Mouse (Mus musculus): ENCODE data around the gene Gmppb. TPM values are rescaled to one million over a fixed set of nuclear protein-coding genes. Genes with fewer than 3 reads are reported as not detected.

Gmppb gene
- total RNA-seq, 2 experiments from 2014 or later: 11.7 to 43.7 TPM

DNA sequence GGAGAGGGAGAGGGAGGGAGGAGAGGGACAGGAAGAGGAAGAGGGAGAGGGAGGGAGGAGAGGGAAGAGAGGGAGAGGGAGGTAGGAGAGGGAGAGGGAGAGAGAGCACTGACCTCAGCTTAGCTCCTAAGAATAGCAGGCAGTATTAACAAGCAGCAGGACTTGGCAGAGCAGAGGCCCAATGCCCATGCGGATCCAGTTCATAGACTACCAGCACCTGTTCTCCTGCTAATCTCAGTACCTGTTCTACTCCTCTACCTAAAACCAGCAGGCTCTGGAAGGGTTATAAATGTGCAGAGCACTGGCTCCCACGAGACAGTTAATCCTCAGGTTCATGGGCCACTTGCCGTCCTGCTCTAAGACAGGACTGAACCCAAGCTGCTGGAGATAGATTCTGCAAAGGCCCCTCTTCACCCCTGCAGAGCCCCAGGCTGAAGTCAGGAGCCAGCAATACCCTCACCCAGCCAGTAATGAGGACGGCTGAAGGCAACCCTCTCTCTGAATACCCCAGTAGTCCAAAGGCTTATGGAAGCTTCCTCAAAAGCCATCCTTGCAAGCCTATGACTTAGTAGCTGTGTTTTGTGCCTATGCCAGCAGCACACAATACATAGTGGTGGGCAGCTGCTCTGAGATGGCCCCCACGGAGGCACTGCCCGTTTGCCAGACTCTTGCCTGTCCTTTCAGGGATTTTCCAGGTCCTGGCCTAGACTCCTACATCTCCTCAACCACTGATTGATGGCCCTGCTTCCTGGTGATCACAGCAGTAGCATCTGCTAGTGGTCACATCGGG lies 24.3 kb downstream of the Gmppb start:
- ATAC-seq (replicated peaks; ENCODE audit: poor library complexity): no peak

DNA sequence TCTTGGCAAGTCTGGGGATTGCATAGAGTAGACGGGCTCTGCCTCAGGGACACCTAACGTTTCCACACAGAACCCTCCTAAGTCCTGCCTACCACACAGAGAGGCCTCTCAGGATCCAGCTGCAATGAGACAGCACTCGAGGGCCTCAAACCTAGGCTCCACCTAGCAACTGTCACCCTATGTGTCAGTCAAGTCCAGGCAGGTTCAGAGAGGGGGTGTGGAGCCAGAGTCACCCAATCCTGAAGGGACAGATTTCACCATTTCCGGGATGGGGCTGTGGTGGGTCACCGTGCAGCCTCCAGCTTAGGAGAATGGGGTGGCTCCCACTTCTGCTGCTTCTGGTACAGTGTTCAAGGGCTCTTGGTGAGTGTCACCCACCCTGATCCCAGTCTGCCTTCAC lies 31.1 kb downstream of the Gmppb start, which contains the start of gene Mst1:
Gene Mst1, plus strand, starts transcription at position 269 of the 400 bp plus-strand sequence.
- ATAC-seq (replicated peaks; ENCODE audit: poor library complexity): peak; percentile 29

DNA sequence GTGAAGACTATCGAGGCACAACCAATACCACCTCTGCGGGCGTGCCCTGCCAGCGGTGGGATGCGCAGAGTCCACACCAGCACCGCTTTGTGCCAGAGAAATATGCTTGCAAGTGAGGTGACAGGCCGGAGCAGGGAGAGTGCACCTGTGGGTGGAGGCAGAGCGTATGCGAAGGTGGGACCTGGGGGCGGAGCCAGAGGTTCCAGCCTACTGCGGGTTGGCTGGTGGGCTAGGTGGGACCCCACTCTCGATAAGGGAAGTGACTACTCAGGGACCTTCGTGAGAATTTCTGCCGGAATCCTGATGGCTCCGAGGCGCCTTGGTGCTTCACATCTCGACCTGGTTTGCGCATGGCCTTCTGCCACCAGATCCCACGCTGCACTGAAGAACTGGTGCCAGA lies 33.5 kb downstream of the Gmppb start:
- no peak for ATAC-seq (replicated peaks; ENCODE audit: poor library complexity)

DNA sequence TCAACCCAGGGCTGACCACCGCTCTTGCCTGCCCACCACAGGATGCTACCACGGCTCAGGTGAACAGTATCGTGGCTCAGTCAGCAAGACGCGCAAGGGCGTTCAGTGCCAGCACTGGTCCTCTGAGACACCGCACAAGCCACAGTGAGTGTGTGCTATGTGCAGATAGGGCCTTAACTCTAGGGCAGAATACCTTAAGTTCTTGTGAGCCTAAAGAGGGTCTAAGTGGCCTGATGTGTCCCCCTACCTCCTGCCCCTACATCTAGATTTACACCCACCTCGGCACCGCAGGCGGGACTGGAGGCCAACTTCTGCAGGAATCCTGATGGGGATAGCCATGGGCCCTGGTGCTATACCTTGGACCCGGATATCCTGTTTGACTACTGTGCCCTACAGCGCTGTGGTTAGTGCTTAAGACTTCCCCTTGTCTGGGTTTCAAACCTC lies 34.0 kb downstream of the Gmppb start, which contains the start of gene Rnf123:
Gene Rnf123, minus strand, starts transcription at position 359 of the 444 bp plus-strand sequence.
- peak; percentile 52 for ATAC-seq (replicated peaks; ENCODE audit: poor library complexity)

DNA sequence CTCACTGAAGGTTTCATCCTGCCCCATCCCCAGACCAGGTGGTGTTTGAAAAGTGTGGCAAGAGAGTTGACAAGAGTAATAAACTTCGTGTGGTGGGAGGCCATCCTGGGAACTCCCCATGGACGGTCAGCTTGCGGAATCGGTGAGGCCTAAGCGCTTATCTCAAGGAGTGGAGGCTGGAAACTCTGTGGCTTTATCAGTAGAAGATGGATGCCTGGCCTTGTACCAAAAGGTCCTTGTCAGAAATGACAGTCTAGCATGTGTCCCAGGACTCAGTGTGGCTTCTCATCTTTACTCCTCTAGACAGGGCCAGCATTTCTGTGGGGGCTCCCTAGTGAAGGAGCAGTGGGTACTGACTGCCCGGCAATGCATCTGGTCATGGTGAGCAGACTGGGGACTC lies 34.5 kb downstream of the Gmppb start:
- ATAC-seq (replicated peaks; ENCODE audit: poor library complexity): 0 out of 2 replicates have a peak, but pooled peaks have one; percentile 6

DNA sequence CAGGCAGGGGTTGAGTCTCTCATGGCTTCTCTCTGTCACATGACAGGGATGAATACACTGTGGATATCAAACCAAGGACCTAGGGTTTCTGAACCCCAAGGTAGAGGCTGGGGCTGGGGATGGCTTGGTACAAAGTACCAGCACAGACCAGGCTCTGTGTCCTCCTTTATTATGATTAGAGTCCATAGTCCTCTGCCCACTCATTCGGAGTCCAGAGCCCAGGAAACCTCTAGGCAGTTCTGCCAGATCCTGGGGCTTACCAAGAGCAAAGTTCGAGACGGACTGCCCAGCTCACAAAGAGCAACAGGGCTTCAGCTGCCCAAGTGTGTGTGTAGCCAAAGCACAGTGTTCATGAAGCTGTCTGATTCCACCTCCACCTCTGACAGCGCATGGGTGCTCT lies 36.2 kb downstream of the Gmppb start:
- no peak for ATAC-seq (replicated peaks; ENCODE audit: poor library complexity)

DNA sequence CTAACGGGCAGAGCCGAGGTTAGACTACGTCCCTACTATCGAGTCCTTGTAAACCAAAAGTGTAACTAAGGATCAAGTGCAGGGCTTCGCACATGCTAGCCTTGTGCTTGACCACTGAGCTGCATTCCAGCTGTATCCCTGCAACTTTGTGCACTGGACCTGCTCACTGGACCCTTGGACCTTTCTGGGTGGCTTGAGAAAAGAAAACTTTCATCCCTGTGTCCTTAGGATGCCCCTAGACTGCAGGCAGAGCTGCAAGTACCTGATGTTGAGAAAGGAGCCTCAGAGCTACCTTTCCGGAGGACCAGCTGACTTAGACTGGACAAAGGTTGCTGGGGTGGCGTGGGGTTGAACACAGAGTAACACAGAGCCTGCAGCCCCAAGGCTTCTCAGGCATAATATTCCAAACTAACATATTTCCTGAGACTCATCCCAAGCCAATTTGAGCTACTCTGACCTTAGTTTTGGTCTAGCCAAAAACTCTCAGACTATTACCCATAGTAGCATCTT lies 41.6 kb downstream of the Gmppb start:
- ATAC-seq (replicated peaks; ENCODE audit: poor library complexity): no peak

DNA sequence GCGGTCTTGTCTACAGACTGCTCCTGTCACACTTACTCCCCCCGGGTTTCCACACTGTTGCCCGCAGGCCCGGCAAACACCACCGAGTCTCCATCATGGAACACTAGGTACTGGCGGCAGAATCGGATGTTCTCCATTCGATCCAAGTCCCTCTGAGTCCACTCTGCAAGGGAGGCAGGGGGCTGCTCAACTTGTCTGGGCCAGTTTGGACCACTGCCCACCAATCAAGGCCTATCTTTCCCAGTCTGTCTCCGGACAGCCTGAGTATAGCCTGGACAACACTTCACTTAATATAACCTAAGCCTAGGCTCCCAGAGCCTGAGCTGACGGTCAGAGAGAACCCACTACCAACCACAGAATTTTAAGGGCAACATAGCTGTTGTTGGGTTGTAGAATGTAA lies 44.5 kb downstream of the Gmppb start:
- no peak for ATAC-seq (replicated peaks; ENCODE audit: poor library complexity)

DNA sequence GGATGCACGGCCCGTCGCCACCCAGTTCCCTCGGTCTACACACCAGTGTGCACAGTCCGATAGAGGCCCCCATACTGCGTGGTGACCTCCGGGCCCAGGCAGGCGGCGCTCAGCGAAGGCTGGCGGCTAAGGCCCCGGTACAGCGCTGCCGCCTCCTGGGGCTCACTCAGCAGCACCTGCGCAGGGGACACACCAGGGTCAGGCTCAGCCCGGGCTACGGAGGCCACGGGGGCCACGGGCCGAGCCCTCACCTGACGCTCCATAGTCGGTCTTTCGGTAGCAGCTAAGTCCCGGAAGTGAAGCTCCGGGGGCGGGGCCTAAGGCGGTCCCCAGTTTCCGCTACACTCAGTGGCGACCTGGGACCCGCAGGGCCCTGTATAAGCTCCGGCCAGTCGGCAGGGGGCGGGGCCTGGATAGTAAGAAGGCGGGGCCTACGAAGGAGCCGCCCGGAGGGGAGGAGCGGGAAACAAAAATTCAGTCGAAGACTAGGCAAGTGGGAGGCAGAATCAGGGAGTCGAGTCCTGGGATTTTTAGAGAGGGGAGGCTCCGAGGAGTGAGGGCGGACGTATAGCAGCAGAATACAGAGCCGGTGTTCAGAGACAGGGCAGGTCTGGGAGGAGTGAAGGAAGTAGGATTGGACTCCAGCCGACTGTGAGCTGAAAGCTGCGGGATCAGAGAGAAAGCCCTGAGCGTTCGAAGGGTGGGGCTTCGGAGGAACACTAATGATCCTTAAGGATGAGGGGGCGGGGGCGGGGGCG lies 45.3 kb downstream of the Gmppb start, which contains the start of gene Apeh:
Gene Apeh, minus strand, starts transcription at position 423 of the 758 bp plus-strand sequence.
- ATAC-seq (replicated peaks; ENCODE audit: poor library complexity): peak; percentile 79

DNA sequence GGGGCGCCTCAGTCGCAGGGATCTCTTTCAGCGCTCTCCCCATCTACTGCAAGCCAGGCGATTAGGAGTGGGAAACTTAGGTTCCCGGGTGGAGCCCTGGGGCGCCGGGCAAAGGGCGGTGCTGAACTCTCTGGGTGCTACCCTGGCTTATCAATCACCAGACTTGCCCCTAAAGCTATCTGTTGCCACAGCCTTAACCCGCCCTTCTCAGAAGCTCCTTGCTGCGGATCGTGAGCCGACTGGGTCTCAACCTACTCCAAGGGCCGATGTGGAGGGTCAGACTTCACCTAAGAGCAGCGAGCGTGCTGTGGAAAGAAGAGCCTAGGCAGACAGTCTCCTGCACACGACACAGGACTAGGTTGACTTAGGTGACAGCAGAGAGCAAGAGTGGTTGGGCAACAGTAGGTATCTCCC lies 46.0 kb downstream of the Gmppb start:
- peak; percentile 72 for ATAC-seq (replicated peaks; ENCODE audit: poor library complexity)

DNA sequence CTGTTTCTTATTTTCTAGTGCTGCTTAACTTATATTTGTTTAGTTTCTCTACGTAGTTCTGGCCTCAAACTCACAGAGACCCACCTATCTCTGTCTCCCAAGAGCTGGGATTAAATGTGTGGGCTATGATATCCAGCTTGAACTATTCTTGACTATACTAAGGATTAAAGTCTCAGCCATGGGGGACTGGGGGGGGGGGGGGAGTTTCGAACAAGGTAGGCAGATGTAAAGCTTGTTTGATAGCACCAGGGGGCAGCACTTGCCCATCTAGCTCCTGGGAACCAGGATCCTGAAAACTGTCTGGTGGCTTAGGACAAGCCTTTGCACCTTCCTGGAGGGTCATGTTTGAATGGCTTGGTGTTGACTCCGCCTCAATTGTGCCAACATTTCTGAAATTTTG lies 46.5 kb downstream of the Gmppb start:
- ATAC-seq (replicated peaks; ENCODE audit: poor library complexity): peak; percentile 42

DNA sequence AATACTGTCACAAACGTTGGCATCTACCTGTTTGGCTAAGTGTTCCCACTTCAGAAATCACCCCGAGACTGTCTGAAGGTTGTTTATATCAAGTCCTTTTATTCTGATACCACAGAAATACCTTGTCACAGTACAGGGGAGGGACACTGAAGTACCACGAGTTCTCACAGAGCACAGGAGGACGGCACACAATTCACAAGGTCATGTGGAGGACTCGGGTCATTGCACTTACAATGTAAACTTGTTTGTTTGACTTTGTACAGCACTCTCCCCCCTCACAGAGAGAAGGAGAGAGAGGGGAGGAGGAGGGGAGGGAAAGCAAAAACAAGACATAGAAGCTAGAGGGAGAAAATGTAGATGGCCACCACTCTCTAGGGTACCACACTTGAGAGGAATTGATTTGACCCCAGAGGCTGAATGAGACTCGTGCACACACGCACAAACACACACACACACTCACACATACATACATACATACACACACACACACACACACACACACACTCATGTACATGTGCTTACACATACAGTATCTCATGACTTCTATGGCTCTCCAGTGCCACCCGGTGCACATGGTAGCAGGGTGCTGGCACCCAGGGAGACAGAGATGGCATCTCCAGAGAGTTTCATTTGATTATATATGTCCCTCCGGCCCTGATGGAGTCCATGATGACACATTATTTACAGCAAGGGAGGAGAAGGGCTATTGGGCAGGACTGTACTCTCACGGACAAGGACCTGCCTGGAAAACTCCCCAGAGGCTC lies 47.1 kb downstream of the Gmppb start:
- no peak; the same call in 1 of the 2 replicates for ATAC-seq (replicated peaks; ENCODE audit: poor library complexity)

DNA sequence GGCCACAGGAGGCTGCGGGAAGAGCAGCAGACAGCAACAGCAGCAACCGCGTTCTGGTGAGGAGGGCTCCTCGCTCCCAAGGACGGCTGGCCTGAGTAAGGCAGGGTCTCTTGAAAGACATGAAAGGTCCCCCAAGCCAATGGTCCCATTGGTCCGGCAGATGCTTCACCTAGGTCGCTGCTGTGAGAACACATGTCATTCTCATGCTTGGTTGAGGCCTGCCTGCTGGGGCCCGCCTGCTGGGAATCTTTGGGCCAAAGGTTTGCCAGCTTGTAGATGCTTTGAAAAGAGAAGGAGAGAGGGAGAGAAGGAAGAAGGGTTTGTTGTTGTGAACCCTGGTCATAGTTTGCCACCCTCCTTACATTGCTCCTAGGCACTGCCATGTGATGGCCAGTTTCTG lies 50.6 kb downstream of the Gmppb start:
- no peak for ATAC-seq (replicated peaks; ENCODE audit: poor library complexity)

Other genes with a start within 250 kb of the Gmppb start
- gene Rbm6, start 176.0 kb upstream of the Gmppb start, total RNA-seq (2015): 74.5 and 80.7 TPM in 2 replicates
- 131 and 179 TPM in 2 replicates for gene Rbm6, start 176.0 kb upstream of the Gmppb start, total RNA-seq (2017)
- 5.3 and 5.9 TPM in 2 replicates for gene Mon1a, start 161.1 kb upstream of the Gmppb start, total RNA-seq (2015)
- 16.6 and 18.4 TPM in 2 replicates for gene Mon1a, start 161.1 kb upstream of the Gmppb start, total RNA-seq (2017)
- 0.22 TPM in 1 of 2 replicates, not detected in the other for gene Mst1r, start 142.4 kb upstream of the Gmppb start, total RNA-seq (2015)
- 0.07 TPM in 1 of 2 replicates, not detected in the other for gene Mst1r, start 142.4 kb upstream of the Gmppb start, total RNA-seq (2017)
- gene Actl11, start 120.8 kb upstream of the Gmppb start, total RNA-seq (2015): 0.05 TPM in 1 of 2 replicates, not detected in the other
- gene Actl11, start 120.8 kb upstream of the Gmppb start, total RNA-seq (2017): not detected in 2 replicates
- gene Camkv, start 113.6 kb upstream of the Gmppb start, total RNA-seq (2015): not detected in 2 replicates
- 0.20 TPM in 1 of 2 replicates, not detected in the other for gene Camkv, start 113.6 kb upstream of the Gmppb start, total RNA-seq (2017)
- 10.1 and 11.3 TPM in 2 replicates for gene Traip, start 99.1 kb upstream of the Gmppb start, total RNA-seq (2015)
- 22.7 and 32.7 TPM in 2 replicates for gene Traip, start 99.1 kb upstream of the Gmppb start, total RNA-seq (2017)
- gene Uba7, start 73.7 kb upstream of the Gmppb start, total RNA-seq (2015): 29.6 and 34.4 TPM in 2 replicates
- gene Uba7, start 73.7 kb upstream of the Gmppb start, total RNA-seq (2017): 30.1 and 34.7 TPM in 2 replicates
- gene Gm20661, start 66.2 kb upstream of the Gmppb start, total RNA-seq (2015): 0.49 TPM in 1 of 2 replicates, not detected in the other
- not detected in 2 replicates for gene Gm20661, start 66.2 kb upstream of the Gmppb start, total RNA-seq (2017)
- gene Inka1, start 63.4 kb upstream of the Gmppb start, total RNA-seq (2015): 13.7 and 23.2 TPM in 2 replicates
- gene Inka1, start 63.4 kb upstream of the Gmppb start, total RNA-seq (2017): 18.2 and 22.6 TPM in 2 replicates
- 0.35 and 0.61 TPM in 2 replicates for gene Cdhr4, start 56.7 kb upstream of the Gmppb start, total RNA-seq (2015)
- gene Cdhr4, start 56.7 kb upstream of the Gmppb start, total RNA-seq (2017): not detected in 2 replicates
- not detected in 2 replicates for gene Gm20662, start 52.9 kb upstream of the Gmppb start, total RNA-seq (2015)
- 1.9 TPM in 1 of 2 replicates, not detected in the other for gene Gm20662, start 52.9 kb upstream of the Gmppb start, total RNA-seq (2017)
- 12.5 and 19.1 TPM in 2 replicates for gene Ip6k1, start 46.7 kb upstream of the Gmppb start, total RNA-seq (2015)
- gene Ip6k1, start 46.7 kb upstream of the Gmppb start, total RNA-seq (2017): 22.8 and 35.4 TPM in 2 replicates
- 1.3 TPM in 2 replicates for gene Amigo3, start 3.9 kb downstream of the Gmppb start, total RNA-seq (2015)
- gene Amigo3, start 3.9 kb downstream of the Gmppb start, total RNA-seq (2017): 2.0 and 2.6 TPM in 2 replicates
- gene Mst1, start 31.2 kb downstream of the Gmppb start, total RNA-seq (2015): 0.46 and 3.1 TPM in 2 replicates
- gene Mst1, start 31.2 kb downstream of the Gmppb start, total RNA-seq (2017): 0.37 and 0.74 TPM in 2 replicates
- 34.5 and 35.8 TPM in 2 replicates for gene Rnf123, start 34.1 kb downstream of the Gmppb start, total RNA-seq (2015)
- gene Rnf123, start 34.1 kb downstream of the Gmppb start, total RNA-seq (2017): 18.8 and 34.8 TPM in 2 replicates
- 45.9 and 64.3 TPM in 2 replicates for gene Apeh, start 45.4 kb downstream of the Gmppb start, total RNA-seq (2015)
- 71.0 and 110 TPM in 2 replicates for gene Apeh, start 45.4 kb downstream of the Gmppb start, total RNA-seq (2017)
- gene Bsn, start 141.1 kb downstream of the Gmppb start, total RNA-seq (2015): 4.7 and 5.5 TPM in 2 replicates
- 3.2 and 4.0 TPM in 2 replicates for gene Bsn, start 141.1 kb downstream of the Gmppb start, total RNA-seq (2017)
- gene Dag1, start 214.7 kb downstream of the Gmppb start, total RNA-seq (2015): 16.1 and 16.5 TPM in 2 replicates
- 3.8 and 4.7 TPM in 2 replicates for gene Dag1, start 214.7 kb downstream of the Gmppb start, total RNA-seq (2017)
- 9.0 and 10.5 TPM in 2 replicates for gene Nicn1, start 241.2 kb downstream of the Gmppb start, total RNA-seq (2015)
- 3.2 and 4.7 TPM in 2 replicates for gene Nicn1, start 241.2 kb downstream of the Gmppb start, total RNA-seq (2017)
- gene Amt, start 247.6 kb downstream of the Gmppb start, total RNA-seq (2015): 0.37 and 0.85 TPM in 2 replicates
- gene Amt, start 247.6 kb downstream of the Gmppb start, total RNA-seq (2017): 1.1 and 1.2 TPM in 2 replicates

Measured in megakaryocyte progenitor cell, adult 5-6 weeks (primary cell).